Mouse (Mus musculus) testis, adult 2 months (tissue): ENCODE data around the gene Gnl1.
A peak's percentile ranks its signal among the peaks of the same experiment; 100 is the strongest.

Experiments used
- CTCF ChIP-seq: fragments of 200-500 bp; IDR thresholded peaks from 2 replicates; pipeline ENCODE4 v1.5.1; 2012; ENCODE audit warnings: low read depth, mild to moderate bottlenecking, inconsistent platforms, low read length, moderate library complexity; ENCODE audit not compliant: control insufficient read depth, insufficient read depth, insufficient replicate concordance
- POLR2A ChIP-seq: fragments of 200-500 bp; IDR thresholded peaks from 2 replicates; pipeline ENCODE4 v1.6.1; 2012; ENCODE audit warnings: low read depth, mild to moderate bottlenecking, inconsistent platforms, low read length, moderate library complexity; ENCODE audit not compliant: control insufficient read depth

DNA sequence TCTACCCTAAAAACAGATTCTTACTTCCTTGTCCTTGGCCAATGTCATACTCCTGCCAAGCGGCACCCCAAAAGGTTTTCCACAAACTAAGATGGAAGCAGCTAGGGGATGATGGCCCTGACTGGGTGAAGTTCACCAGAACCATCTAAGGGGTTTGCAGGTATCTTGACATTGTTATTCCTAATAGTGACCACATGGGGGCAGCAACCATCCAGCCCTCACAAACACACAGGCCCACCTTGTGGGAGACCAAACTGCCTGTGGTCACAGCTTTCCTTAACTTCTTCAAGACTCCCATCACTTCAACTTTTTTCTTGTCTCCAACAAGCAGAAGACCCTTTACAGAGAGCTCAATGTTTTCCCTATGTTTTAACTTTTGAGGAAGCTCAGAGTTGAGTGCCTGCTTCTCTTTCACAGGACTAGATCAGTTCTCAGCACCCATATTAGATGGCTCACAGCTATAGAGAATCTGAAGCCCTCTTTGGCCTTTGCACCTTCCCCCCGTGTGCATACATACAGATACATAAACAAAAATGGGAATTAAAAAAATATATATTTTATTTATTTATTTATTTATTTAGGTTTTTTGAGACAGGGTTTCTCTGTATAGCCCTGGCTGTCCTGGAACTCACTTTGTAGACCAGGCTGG lies 41.8 kb upstream of the Gnl1 start:
- TF ChIP-seq CTCF (peak; percentile 83; the same call in 1 of the 2 replicates), POLR2A (no peak)
